Mouse (Mus musculus): Measurements from ENCODE around the gene Cbx1.

Gene Cbx1

DNA sequence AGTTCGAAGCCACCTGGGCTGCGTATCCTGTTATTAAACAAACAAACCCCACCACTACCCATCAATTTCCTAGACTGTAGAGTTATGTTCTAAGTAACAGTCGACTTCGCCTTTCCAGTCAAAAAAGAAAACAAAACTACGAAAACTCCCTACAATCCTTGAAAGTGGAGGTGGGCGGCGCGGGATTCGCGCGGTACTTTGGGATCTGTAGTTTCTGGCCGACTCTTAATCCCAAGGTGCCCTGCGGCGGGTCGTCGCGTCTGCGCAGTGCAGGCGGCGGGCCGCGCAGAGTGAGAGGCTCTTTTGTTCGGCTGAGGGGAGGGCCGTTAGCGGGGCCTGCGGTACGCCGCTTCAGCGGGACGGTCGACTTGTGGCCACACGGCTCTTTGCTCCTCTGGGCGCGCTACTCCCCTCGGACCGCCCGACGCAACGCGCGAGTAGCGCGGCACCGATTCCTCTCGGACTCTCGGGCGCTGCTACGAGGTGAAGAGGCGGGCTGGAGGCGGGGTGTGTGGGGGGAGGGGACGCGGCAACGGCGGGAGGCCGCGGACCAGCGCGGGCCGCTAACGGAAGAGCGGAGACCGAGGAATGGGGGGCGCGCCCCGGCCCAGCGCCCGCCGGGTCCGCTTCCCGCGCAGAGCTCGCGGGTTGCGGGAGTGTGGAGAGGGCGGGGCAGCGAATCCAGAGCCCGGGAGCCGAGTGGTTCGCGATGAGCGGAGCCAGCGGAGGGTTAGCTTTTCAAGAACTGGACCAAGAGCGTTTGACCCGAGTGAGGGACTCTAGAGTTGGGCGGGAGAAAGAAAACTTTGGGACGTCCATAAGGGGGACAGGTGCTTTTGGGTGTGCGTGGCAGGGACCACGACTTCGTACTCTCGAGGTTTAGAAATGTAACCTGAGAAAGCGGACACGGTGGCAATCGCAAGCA lies at the start of gene Cbx1:
TSS of gene Cbx1 (plus strand) at position 257 of the 925 bp plus-strand sequence.
- DNase-seq (ENCODE audit: low spot score in 2 of 2), result peak; percentile 83 to 89

DNA sequence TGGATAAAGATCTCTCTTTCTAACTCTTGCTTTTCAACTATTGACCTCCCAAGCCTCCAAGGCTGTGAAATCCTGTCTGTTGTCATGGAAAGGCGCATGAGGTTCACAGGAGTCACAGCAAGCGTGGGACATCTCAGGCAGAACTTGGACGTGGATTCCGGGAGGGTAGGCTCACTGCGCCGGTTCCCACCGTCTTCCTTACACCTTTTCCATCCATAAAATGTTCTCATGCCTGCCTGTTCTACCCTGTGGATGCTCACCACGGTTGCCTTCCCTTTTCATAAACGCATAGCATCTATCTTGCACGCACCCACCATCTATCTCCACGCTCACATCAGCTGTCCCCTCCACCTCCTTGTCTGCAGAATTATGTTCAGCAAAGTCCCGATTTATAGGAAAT lies 48.1 kb upstream of the Cbx1 start:
- DNase-seq (ENCODE audit: low spot score in 2 of 2), result no peak

DNA sequence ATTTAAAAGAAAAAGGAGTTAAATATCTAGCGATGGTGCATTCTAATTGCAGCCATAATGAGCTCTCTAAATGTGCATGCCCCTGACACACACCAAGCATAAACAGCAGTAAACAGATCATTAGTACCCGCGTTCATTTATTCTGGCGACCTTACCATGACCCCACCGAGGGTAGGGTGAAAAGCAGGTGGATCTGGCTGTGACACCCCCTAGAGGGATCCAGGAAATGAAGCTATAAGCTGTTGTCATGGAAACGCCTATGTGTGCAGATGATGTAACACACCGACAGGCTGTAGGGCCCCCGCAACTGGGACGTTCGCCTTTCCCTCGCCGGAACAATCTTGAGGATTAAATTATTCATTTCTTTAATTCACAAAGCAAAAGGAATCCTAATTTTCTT lies 46.9 kb upstream of the Cbx1 start:
- no peak for DNase-seq (ENCODE audit: low spot score in 2 of 2)

DNA sequence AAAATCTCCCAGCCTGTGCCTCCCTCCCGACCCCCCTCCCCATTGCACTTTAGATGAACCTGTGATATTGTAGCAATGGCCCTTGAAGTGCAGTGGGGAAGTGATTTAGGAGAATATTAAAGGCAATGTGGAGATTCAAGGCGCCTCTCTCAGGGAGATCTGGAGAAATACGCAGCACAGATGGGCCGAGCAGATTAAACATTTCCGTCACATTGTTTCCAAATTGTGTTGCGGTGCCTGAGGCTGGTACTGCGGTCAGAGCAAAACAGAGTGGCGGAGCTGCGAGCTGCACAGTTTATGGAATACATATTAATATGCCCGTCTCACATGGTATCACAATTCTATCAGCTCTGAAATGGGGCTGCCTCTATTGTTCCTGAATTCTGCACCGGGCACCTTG lies 45.9 kb upstream of the Cbx1 start:
- DNase-seq (ENCODE audit: low spot score in 2 of 2), result no peak

DNA sequence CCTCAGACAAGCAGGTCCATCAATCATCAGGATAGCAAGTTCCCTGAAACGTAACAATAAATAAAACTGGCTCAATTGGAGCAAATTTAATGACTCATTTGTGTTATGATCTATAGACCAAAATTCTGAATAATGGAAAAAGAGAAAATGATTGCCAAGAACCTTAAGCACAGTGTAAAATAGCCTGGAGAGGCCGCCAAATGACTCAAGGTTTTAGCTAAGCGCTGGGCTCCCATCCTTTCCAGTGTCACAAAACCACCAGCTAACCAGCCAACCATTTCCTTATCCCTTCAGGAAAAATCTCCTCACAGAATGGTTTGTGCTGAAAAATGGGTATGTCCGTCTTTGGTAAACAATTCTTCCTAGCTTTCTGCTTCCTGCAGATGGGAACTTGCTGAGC lies 45.0 kb upstream of the Cbx1 start:
- DNase-seq (ENCODE audit: low spot score in 2 of 2), result no peak

DNA sequence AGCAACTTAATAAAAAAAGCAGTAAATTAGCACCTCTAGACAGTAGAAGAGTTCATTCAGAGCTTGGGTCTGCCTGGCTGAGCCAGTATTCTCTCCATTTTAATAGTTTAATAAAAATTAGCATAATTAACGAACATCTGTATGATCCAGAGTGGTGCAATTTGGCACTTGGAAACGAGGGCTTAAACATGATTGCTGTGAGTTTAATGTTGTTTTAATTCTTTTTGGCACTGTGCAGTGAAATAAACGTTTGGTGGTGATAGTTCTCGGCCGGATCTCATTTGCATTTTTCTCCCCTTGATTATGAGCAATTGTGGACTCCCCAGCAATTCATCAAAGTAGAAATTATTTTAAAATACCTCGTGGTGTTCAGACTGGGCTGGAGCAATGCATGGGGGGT lies 42.3 kb upstream of the Cbx1 start:
- no peak for DNase-seq (ENCODE audit: low spot score in 2 of 2)

DNA sequence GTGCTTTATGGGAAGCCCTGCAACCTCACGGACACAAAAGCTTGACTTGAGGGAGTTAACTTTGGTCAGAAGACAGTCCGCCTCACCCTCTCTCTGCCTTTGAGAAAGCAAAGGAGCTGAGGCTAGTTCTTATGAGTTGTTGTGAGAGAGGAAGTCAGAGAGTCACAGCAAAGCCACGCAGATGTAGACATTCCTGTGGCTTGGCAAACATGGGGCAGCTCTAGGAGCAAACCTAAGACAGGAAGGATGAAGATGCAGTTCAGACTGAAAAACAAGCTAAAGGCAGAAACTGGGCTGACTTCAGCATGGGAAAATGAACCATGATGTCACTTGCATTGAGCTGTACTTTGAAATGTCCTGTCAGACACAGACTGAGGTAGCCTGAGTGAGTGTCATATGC lies 41.4 kb upstream of the Cbx1 start:
- no peak for DNase-seq (ENCODE audit: low spot score in 2 of 2)

DNA sequence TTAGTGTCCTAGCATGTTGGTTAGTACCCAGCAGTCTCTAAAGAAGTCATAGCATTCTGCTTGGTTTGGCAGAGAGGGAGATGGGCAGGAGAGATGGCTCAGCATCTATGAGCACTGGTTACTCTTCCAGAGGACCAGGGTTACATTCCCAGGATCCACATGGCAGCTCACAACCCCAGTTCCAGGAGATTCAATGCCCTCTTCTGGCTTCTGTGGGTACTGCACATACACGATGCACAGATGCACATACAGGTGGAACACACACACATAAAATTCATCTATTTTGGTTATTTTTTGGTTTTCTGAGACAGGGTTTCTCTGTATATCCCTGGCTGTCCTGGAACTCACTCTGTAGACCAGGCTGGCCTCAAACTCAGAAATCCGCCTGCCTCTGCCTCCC lies 33.6 kb upstream of the Cbx1 start:
- DNase-seq (ENCODE audit: low spot score in 2 of 2), result no peak

DNA sequence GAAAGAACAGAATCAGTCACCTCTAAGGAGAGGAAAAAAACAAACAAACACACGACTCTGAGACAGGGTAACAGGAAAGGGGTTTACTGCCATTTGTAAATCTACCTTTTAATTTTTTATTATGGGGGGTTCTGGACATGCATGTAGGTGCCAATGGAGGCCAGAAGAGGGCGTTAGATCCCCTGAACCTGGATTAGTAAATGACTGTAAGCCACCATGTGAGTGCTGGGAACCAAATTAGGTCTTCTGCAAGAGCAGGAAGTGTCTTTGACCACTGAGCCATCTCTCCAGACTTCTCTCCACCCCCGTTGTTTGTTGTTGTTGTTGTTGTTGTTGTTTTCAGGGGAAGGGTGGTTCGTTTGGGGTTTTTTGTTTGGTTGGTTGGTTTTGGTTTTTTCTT lies 31.5 kb upstream of the Cbx1 start:
- no peak for DNase-seq (ENCODE audit: low spot score in 2 of 2)

DNA sequence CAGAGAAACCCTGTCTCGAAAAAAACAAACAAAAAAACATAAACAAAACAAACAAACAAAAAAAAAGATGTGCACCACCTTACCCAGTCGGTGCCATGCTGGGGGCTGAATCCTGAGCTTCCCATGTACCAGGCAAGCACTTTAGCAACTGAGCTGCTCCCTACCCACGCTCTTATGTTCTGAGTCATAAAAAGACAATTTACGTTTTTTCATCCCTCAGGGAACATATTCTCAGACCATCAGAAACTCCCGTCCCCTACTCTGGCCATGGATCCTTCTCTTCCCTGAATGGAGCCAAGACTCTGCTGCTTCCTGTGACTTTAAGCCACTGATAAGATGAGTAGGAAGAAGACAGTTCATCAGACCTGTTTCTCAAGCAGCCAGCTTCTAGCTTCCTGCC lies 30.5 kb upstream of the Cbx1 start:
- DNase-seq (ENCODE audit: low spot score in 2 of 2), result no peak

DNA sequence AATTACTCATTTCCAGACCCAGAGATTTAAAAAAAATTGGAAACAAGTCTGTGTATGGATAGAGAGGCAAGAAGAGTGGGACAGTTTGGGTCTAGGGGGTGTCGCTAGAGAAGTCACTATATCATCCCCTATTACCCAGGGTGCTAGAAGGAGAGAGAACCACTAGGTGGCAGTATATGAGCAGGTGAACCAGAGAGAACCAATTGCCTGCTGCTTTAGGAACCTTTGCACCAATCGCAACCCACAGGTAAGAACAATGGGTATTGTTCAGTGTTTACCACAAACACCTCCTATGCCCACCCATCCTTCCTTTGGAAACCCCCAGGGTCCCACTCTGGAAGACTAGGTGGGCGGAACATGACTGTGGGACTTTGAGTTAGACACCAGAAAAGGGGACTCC lies 28.9 kb upstream of the Cbx1 start:
- DNase-seq (ENCODE audit: low spot score in 2 of 2), result peak; percentile 52 to 59

DNA sequence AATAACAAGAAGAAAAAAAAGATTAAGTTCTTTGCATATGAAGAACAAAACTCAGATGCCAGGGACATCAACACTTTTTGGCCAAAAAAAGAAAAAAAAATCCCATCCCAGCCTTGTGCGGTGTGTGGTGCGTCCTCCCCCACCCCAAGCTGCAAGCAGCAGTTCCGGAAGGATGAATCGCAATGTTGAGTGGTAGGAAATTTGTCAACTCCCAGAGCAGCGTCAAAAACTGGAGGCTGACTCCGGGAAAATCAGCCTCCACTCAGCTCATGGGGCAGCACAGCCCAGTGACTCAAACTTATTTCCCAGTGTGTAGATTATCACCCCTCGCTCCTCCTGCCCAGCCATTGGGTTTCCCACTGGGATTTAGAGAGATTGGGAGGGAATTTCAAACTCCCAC lies 26.9 kb upstream of the Cbx1 start:
- DNase-seq (ENCODE audit: low spot score in 2 of 2), result no peak

DNA sequence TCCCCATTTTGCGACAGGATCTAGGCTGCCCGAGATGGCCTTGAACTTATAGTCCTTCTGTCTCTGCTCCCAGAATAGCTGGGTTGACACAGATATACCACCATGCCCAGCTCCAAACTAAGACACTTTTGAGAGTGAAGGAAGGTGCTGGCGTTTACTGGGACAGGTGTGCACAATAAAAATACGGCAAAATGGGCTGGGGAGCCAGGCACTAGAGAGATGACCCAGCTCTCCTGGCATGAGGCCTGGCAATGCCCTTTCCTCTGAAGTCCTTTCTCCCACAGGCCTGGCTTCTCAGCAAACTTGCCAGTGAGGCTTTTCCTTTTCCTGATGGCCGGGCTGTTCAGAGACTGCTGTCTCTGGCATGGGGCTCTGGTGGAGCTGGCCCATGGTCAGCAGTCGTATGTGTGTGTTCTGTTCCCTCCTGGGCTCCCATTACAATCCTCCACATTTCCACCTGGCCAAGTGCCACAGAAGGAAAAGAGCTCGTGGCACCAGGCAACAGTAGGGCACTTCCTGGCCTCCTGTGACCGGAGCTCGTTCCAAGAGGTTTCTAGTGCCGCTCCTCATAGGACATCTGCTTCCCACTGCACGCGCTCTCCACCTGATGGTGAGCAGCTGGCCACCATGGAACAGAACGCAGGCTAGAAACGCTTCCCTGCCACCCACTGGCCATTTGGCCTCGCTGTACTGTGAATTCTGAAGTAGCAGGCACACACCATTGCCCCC lies 26.0 kb upstream of the Cbx1 start:
- no peak for DNase-seq (ENCODE audit: low spot score in 2 of 2)

DNA sequence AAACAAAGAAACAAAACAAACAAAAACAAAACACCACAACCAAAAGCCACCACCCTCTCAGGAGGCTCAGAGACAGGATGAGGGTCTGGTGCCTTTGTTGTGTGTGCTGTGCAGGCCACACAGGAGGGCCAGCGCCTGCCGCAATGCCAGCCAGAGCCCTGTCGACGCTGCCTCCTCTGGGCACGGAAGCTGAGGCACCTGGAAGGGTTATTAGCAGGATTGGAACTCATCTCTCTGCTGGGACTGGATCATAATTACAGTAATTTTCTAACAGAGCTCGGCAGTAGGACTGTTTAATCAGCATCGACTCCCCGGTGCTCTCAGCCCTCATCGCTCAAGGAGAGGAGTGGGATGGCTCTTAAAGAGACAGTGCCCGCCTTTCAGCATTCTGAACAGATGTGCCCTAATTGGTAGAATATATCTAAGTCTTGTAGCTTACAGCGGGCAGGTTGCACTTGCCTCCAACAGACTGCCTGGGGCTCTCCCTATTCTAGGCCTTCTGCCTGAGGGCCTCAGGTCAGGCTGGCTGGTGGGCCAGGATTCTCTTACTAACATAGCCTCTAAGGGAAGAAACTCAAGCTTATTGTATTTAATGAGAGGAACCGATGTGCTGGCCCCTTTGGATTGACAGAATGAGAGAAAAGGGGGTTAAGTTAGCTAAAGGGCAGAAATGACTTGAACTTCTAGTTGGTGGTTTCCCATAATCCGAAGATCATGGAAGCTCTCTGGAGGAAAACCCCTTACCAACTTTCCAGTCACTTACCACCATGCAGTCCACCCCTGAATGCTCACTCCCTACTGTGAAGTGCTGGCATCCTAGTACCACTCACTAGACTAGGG lies 24.2 kb upstream of the Cbx1 start:
- no peak for DNase-seq (ENCODE audit: low spot score in 2 of 2)

DNA sequence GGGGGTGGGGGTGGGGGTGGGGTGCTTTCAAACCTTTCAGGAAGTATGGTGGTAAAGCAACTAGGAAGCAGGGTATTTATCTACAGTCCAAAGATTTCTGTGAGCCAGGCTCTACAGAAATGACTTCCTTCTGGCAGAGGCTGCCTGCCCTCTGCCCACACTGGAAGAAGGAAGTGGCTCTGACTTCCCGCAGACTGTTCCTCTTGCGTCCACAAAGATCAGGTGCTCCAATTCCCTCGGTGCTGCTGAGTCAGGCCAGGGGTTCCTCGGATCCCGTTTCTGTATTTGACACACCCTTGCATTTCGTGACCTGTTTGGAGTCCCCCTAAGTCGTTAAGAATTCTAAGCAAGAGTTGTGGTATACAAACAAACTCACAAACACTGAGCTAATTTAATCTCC lies 23.3 kb upstream of the Cbx1 start:
- no peak for DNase-seq (ENCODE audit: low spot score in 2 of 2)

DNA sequence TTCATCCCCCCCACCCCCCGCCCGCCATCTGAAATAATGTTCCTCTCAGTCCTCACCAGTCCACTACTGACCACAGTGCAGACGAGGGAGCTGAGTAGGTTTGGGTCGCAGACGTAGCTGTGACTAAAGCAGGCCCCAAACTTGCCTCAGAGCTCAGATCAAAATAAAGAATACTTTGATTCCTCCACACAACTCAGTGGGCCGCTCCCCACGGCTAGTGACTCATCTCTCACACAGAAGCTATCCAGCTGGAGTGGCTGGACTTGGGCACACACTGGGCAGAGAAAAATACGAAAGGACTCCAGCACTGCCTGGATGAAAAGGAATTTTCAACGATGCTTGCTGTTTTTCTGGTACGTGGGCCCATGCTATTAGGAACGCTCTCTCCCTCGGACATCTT lies 22.4 kb upstream of the Cbx1 start:
- DNase-seq (ENCODE audit: low spot score in 2 of 2), result no peak

DNA sequence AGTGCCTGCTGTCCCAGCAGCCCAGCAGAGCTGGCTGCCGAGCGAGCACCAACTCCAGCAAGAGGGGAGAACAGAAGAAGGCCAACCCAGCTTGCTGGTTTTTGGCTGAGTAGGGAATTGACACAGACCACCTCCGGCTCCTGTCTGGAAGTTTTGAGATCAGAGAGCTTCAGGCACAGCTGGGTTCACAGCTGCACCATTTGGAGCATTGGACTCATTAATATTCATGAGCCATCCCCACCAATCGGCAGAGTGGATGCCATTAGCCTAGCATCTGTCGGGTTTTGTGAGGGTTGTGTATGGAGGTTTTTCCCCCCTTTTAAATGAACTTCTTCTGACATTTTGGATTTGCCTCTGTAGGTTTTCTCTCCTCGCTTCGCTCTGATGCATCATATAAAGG lies 21.8 kb upstream of the Cbx1 start:
- no peak for DNase-seq (ENCODE audit: low spot score in 2 of 2)

DNA sequence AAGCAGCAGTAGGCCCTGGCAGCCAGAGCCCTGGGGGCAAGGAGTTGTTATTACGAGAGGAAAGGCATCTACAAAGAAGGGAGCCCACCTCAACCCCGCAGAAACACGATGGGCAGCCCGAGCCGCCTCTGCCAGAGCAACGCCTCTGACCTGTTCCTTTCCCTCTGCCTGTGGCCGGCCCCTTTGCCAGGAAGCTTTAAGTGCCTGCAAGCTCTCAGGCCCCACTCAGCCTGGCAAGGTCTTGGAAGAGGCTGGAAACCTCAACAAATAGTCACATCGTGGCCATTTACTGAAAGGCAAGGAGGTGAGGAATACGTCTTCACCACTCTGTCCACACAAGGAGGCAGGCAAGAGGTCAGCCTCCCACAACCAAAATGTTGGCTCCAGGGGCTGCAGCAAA lies 20.7 kb upstream of the Cbx1 start:
- DNase-seq (ENCODE audit: low spot score in 2 of 2), result no peak

DNA sequence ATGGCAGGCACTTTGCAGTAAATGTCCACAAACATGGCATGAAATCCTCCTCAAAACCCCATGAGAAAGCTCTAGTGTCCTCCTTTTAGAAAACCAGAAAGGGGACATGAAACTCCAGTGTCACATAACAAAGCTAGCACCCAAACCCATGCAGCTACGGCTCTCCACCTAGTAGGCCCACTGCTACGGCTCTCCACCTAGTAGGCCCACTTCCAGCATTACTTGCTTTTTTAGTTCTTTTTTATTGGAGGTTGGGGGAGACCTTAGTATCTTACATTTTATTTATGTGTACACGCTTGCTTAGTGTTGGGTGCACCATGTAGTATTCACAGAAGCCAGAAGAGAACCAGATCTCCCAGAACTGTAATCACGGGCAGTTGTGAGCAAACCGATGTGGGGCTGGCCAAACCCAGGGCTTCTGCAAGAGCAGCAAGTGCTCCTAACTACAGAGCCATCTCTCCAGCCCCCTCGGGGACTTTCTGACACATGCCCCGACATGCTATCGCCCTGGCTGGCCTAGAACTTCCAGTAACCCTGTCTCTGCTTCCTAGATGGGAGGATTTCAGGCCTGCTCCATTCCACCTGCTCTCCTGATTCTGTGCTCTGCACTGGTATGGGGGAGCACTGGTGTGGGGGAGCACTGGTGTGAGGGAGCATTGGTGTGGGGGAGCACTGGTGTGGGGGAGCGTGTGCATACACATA lies 17.5 kb upstream of the Cbx1 start:
- no peak for DNase-seq (ENCODE audit: low spot score in 2 of 2)

DNA sequence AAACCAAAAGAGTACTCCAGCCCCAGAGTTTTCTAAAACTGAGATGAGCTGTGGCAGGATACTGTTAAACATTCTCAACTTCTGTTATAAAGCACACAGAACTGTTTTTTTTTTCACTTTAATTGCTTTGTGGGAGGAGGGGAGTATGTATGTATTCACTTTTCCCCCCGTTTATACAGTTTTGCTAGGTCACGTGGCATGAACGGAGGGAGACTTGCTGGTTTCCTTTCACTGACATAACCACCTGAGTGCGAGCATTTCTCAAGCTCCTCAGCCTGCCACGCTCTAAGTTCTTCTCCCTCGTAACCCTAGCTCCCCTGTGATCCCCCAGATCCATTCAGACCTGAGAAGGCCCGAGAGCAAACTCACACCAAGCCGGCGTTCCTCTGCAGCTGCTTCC lies 16.5 kb upstream of the Cbx1 start:
- no peak for DNase-seq (ENCODE audit: low spot score in 2 of 2)

DNA sequence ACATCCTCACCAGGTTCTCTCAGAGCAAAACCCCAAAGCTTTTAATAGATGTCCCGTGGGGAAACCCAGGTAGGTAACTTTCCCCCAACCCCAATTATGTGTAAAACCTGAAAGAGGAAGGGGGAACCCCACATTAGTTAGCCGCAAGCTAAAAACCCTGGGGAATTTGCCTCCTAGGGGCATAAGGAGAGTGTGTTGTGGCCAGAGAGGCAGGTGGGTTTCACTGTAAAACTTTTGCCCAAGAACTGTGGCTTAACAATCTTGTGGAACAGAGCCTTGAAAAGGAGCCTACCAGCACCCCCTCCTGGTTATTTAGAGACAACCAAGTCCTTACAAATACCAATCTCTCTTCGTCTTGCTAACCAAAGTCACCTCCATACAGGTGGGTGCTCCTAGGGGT lies 14.4 kb upstream of the Cbx1 start:
- peak in 1 of 2 experiments; percentile 37 for DNase-seq (ENCODE audit: low spot score in 2 of 2)

DNA sequence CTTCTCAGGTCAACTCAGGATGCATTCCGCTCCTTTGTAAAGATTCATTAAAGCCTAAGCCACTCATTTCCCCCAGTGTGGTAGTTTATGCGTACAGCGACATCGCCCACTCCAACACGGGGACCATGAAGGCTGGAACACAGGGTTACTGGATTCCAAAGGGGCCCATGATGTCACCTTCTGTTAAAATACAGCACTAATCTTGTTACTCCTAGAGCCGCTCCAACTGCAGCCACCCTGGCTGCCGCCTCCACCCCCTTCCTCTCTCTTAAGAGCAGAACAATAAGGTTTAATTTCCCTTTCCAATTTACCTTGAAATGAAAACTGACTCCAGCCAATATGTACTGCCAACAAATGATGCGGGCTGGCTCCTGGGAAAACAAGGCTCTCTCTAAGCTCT lies 13.9 kb upstream of the Cbx1 start:
- no peak for DNase-seq (ENCODE audit: low spot score in 2 of 2)
